Mouse (Mus musculus) CH12.LX (cell line): ENCODE data around the gene Gm9857.

Experiments used
- CHD1 ChIP-seq: IDR thresholded peaks from 2 replicates; pipeline ENCODE4 v1.6.1; 2012; ENCODE audit warnings: low read depth, low read length, improper control_type of control experiment, inconsistent platforms
- CTCF ChIP-seq, 2 experiments: IDR thresholded peaks in 1 of 2; conservative IDR thresholded peaks in 1 of 2; 2 replicates each; pipeline ENCODE4 v1.5.1; 2011 to 2012; ENCODE audit warnings: low read depth in 2 of 2, low read length in 2 of 2, improper control_type of control experiment in 1 of 2, inconsistent platforms in 1 of 2, mild to moderate bottlenecking in 1 of 2, moderate library complexity in 1 of 2
- ELF1 ChIP-seq: IDR thresholded peaks from 2 replicates; pipeline ENCODE4 v1.6.1; 2014; ENCODE audit warnings: low read depth, mild to moderate bottlenecking, inconsistent platforms, low read length, improper control_type of control experiment
- EP300 ChIP-seq: IDR thresholded peaks from 2 replicates; pipeline ENCODE4 v1.6.1; 2011; ENCODE audit warnings: low read length, improper control_type of control experiment
- GABPA ChIP-seq: IDR thresholded peaks from 2 replicates; pipeline ENCODE4 v1.6.1; 2012; ENCODE audit warnings: low read depth, low read length, improper control_type of control experiment, inconsistent platforms; ENCODE audit not compliant: insufficient replicate concordance
- HCFC1 ChIP-seq: IDR thresholded peaks from 2 replicates; pipeline ENCODE4 v1.6.1; 2012; ENCODE audit warnings: low read depth, mild to moderate bottlenecking, inconsistent platforms, low read length, improper control_type of control experiment
- MYC ChIP-seq: IDR thresholded peaks from 2 replicates; pipeline ENCODE4 v1.6.1; 2011; ENCODE audit warnings: low read depth, mild to moderate bottlenecking, improper control_type of control experiment, low read length
- RCOR1 ChIP-seq: conservative IDR thresholded peaks from 2 replicates; pipeline ENCODE4 v1.6.1; 2012; ENCODE audit warnings: low read depth, mild to moderate bottlenecking, inconsistent platforms, low read length, improper control_type of control experiment
- SMC3 ChIP-seq: IDR thresholded peaks from 2 replicates; pipeline ENCODE4 v1.6.1; 2011; ENCODE audit warnings: low read depth, low read length, improper control_type of control experiment
- TCF12 ChIP-seq: IDR thresholded peaks from 2 replicates; pipeline ENCODE4 v1.6.1; 2014; ENCODE audit warnings: low read depth, mild to moderate bottlenecking, inconsistent platforms, low read length, improper control_type of control experiment
- ZNF384 ChIP-seq: IDR thresholded peaks from 2 replicates; pipeline ENCODE4 v1.6.1; 2012; ENCODE audit warnings: low read depth, low read length, improper control_type of control experiment, inconsistent platforms

GRCm38 (mm10) chr3:108961655-108962054, 21.4 kb upstream of the Gm9857 start:
- TF ChIP-seq ELF1 (no peak), CHD1 (no peak), CTCF (conservative IDR thresholded peaks at IDR 0.05 in 1 of 2, IDR thresholded peaks at IDR 0.05 in 1 of 2; ENCODE audit: low read depth in 2 of 2, low read length in 2 of 2) (no peak), MYC (no peak), TCF12 (no peak), EP300 (no peak), HCFC1 (no peak), ZNF384 (no peak), RCOR1 (no peak), GABPA (no peak), SMC3 (no peak)
